Mouse (Mus musculus) gonadal fat pad, adult 2 months (tissue): ENCODE data around the gene Usp2. TPM values are rescaled to one million over a fixed set of nuclear protein-coding genes. Genes with fewer than 3 reads are reported as not detected.
"Not testable (repeated sequence)": the region's sequence is repeated elsewhere in the genome, so short reads cannot be mapped to it uniquely, and the experiment has no call there.

Source experiments
- DNase-seq: peaks from one replicate; pipeline ENCODE4 v3.0.0-alpha.2; 2012; ENCODE audit warnings: low read depth
- polyA plus RNA-seq: library from polyadenylated mRNA; depleted of rRNA; stranded (reverse); fragments of >200 nt; gene quantifications from 2 replicates; pipeline ENCODE4 v1.2.3, GENCODE M21; 2012

Gene Usp2
- polyA plus RNA-seq, 1 experiment: 19.3 TPM

DNA sequence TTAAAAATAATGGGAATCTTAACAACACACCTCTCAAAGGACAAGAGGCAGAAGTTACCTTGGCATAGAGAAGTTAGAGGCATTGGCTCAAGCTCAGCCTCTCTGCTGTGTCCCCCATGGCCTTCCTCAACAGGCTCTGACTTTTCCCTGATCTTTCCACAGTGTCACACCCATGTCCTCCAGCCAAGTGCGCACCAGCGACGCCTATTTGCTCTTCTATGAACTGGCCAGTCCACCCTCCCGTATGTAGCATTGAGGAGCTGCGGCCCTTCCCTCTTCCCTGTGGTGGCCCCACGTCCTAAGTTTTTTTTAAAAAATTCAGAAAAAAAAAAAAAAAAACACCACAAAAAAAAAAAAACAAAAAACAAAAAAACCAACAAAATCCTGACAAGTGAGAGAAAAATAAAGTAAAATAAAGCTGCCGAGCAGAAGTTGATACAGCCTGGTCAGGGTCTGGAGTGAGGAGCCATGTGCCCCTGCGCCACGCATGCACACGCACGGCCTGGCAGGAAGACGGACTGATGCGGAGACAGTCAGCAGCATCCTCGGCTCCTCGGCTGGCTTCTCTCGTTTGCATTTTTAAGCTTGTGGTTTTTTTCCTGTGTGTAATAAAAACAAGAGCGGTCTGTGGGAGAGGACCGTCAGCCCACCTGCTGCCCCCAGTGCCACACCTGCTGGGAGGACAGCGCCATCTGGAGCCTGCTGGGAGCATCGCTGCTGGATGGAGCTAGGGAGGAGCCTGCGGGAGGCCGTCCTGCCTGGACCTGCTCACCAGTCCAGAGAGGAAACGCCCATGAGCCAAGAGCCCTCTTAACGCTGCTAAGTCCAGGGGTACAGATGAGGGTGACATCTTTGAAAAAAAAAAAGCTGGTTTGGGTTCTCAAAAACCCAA, 27.0 kb downstream of the Usp2 start:
- DNase-seq: no peak

DNA sequence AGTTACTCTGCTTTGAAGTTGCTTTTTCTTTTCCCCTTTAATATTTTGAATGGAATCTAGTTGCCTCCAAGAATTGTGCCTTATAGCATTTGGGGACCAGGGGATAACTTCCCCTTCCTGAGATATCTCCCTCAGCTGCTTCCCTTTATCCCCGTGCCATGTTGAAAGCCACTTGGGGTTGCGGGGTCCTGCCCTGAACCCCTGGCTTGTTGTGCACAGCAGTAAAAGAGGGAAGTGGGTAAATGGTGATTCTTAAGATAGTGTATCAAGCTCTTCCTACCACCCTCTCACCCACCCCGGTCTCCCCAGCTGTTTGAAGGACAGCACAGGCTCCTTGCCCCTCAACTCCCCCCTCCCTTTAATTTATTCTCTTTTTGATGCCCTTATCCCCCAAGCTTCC, 27.9 kb downstream of the Usp2 start:
- DNase-seq: no peak

DNA sequence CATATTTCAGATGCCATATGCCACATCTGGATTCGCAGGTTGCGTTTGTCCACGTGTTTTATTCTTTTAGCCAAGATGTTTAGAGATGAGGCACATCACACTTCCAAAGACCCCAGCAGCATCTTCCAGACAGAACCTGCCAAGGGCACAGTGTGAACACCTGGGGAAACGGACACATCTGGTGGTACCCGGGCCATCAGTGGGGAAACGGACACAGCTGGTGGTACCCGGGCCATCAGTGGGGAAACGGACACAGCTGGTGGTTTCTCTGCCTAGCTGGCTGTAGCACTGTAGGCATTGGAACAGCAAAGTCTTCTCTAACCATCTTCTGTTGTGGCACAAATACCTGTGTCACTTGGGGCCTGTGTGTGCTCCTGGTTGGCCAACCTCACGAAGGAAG, 29.0 kb downstream of the Usp2 start:
- DNase-seq: no peak

DNA sequence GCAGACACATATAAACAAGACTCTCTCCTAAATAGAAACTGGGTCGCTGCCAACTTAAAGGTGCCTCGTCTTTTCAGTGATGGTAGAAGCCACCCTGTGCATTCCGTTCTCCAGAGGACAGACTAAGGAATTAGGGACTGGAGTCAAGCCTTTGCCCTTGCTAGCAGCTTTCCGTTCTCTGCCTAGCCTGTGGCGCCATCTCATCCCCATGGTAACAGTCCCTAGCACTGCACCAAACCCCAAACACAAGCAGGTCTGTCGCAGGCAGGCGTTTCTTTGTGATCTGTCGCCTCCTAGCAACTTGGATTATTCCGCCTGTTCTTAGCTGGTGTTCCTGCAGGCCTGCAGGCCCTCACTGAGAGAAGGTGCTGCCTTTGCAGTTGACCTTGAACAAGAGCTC, 29.7 kb downstream of the Usp2 start:
- DNase-seq: no peak

DNA sequence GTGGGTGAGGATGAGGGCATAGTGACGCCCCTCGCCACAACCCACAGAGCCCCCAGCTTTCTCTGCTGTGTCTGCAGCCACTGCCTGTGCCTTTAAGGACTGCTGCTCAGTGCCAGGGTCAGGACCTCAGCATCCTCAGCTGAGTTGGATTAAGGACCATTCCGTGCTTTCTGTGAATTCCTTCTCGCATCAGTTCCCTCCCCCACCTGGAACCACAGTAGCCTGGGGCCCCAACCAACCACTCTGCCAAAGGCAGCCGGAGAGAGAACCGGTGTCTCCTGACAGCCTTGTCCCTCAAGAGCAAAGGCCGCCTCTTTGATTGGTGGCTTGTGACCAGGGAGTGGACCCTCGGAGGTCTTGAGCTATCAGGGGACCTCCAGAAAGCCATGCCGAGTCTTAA, 34.7 kb downstream of the Usp2 start, which contains the start of gene Mfrp:
TSS of gene Mfrp (plus strand) at position 240 of the 400 bp plus-strand sequence.
- DNase-seq: no peak

DNA sequence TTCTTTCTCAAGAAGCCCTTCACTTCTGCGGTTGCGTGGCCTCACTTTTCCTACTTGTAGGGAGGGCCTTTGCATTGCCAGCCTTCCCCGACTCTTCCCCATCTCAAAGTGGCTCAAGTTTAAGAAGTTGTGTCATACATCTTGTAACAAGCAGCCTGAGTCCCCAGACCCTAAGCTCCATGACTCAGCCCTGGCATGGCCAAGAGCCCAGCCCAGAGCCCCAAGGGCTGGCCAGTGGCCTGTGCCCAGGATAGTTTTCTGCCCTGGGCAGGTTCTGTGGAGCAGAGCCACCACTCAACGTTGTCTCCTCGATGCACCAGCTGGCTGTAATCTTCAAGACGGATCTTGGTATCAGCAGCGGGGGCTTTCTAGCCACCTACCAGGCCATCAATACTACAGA, 38.1 kb downstream of the Usp2 start:
- DNase-seq: no peak

DNA sequence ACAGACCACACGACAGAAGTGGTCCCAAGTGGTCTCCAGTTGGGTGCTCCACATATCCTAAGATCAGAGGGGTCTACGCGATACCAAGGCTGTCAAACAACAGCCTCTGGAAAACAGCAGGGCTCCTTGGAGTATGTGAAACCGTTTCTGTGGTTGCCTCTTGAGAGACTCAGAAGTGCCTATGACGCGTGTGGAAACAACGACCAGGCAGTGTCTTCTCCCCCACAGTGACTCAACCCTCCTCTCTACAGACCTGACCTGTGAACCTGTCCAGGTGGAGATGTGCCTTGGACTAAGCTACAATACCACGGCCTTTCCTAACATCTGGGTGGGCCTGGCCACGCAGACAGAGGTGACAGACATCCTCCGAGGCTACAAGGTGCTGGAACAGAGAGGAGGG, 39.0 kb downstream of the Usp2 start:
- no peak for DNase-seq

DNA sequence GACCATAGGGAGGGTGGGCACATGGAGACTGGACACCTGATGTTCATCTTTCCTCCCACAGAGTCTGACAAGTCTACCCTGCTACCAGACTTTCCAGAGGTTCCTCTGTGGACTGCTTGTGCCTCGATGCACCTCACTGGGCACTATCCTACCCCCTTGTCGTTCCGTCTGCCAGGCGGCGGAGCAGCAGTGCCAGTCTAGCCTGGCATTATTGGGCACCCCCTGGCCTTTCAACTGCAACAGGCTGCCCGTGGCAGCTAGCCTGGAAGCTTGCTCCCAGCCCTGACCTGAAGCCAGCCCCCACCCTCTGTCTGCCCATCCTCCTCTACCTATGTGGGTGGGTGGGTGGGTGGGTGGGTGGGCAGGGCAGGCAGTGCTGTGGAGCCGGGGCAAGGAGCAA, 39.4 kb downstream of the Usp2 start:
- no peak for DNase-seq

DNA sequence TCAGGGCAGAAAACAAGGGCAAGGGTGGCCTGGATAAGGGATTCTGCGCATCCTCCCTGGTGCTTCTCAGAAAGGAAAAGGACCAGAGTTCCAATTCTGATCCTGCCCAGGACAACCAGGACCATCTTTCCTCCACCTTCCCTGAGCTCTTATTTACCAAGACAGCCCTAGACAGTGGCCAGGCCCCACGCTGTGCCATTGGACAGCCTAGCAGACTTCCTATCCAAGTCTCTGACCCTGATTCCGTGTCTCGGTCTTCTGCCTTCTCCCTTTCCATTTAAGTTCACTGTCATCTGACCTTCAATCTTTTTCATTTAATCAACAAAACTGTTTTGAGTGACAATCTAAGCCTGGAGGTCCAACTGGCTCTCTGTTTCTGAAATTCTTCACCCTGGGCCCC, 39.8 kb downstream of the Usp2 start:
- DNase-seq: no peak

DNA sequence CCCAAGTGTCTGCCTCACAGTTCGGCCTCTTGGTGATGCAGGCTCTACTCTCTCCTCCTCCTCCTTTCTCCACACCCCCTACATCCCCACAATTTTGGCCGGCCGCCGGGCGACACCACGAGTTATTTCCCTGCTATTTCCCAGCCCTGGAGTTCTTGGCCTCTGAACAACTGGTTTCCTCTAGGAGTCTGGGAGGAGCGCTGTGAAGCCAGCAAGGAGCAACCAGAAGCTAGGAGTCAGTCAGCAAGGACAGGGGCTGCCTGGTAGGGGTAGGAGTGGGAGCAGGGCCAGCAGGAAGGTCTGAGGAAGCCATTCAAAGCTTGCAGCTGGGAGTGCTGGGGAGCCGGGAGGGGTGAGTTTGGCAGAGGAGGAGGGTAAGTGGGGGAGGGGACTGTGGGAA, 40.3 kb downstream of the Usp2 start, which contains the start of gene C1qtnf5:
TSS of gene C1qtnf5 (plus strand) at position 136 of the 400 bp plus-strand sequence.
- DNase-seq: no peak

DNA sequence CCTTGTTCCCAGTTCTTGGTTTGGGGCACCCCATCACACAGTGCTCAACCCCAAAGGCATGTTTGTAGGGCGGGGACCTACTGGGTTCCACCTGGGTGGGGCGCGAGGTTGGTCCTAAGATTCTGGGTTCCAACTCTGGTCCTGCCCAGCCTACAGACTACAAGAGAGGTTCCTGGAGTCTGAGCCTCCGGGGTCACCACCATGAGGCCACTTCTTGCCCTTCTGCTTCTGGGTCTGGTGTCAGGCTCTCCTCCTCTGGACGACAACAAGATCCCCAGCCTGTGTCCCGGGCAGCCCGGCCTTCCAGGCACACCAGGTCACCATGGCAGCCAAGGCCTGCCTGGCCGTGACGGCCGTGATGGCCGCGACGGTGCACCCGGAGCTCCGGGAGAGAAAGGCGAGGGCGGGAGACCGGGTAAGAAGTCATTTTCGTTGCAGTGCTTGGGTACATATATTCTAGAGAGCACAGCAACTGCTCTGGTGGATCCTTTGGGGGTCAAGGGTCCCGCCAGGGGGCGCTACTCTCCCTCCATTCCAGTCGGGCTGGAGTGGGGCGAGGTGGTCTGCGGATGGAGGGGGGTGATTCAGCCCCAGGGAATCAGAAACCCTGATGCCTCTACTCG, 40.8 kb downstream of the Usp2 start:
- DNase-seq: no peak

DNA sequence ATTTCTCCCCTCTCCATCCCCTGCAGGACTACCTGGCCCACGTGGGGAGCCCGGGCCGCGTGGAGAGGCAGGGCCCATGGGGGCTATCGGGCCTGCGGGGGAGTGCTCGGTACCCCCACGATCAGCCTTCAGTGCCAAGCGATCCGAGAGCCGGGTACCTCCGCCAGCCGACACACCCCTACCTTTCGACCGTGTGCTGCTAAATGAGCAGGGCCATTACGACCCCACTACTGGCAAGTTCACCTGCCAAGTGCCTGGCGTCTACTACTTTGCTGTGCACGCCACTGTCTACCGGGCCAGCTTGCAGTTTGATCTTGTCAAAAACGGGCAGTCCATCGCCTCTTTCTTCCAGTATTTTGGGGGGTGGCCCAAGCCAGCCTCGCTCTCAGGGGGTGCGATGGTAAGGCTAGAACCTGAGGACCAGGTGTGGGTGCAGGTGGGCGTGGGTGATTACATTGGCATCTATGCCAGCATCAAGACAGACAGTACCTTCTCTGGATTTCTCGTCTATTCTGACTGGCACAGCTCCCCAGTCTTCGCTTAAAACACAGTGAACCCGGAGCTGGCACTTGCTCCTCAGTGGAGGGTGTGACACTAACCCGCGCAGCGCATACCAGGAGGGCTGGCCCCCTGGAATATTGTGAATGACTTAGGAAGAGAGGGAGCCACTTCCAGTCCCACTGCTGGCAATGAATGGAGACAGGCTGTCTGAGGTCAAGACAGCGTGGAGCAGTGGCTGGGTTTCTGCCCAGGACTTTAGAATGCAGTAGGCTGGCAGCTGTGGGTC, 41.6 kb downstream of the Usp2 start:
- no peak for DNase-seq

DNA sequence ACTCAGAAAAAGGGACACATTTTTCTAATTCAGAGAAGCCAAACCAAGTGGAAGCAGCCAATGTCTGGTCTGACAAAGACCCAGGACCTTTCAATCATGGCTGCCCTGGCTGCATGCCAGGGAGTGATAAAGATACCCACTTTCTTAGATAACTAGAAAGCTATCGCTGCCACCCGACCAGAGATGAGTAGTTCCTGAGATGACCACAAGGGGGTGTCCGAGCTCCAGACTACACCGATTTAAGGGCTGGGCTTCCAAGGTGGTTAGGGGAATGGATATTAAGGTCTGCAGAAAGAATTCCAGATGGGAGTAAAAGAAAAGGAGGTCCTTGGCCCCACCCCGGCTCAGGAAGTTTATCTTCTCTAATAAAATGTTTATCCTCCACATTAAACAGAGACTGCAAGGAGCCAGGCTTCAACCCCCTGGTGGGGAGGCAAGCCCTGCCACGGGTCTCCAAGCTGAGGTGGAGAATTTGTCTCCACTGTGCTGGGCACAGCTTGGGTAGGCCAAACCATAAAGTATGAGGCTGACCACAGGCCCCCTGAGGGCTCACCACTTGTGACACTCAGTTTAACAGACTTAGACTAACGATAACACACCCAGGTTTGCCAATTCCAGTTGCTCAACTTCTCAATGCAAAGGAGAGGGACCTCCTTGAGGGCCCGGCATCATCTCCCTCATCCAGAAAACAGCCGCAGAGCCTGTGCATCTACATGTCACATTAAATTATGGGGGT, 42.7 kb downstream of the Usp2 start:
- no peak for DNase-seq

DNA sequence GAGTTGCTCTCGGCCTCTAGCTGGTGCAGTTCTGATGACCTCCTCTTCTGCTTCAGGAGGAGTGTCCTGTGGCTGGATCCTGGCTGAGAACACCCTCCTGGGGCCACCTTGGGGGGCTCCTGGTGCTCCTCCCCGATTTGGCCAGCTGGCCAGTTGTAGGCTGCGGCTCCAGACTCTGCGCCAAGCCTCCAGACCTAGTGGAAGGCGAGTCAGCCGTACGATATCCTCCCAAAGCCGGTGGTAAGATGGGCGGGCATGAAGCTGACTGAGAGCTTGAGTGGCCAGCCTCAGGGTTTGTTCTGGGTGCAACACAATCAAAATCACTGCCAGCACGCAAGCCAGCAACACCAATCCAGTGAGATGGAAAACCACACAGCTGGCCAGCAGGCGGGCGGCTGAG, 45.1 kb downstream of the Usp2 start:
- not testable (repeated sequence) for DNase-seq

DNA sequence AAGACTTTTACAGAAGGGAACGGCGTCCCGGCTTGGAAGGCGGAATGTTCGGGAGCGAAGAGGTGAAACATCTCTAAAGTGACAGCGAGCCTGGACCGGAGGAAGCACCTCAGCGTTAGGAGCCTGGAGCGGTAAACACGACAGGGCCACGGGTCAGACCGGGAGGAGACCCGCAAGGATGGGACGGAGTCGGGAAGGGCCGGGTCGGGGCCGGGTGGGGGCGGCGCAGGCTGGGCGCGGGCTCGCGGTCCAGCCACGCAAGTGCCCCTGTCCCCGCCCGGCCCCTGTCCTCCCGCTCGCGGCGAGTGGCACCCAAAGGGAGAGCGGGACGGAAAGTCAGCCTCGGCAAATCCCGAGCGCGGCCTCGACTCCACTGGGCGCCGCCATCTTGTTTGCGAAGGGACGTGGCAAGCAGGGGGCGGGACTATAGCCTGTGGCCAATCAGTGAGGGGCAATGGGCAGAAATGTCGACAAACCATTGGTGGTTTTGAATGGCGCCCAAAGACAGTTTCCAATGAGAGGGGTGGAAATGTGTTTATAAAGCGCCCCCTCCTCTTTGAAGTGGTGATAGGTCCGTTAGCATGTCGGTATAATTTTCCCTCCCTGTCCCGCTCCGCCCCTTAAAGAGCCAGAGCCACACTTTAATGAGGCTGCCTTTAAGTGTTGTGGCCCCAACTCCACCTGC, 46.4 kb downstream of the Usp2 start, which contains the start of the genes Gm49380 and Rnf26:
TSS of gene Gm49380 (minus strand) at position 396 of the 685 bp plus-strand sequence.
TSS of gene Rnf26 (minus strand) at position 413 of the 685 bp plus-strand sequence.
- DNase-seq: peak; percentile 90

DNA sequence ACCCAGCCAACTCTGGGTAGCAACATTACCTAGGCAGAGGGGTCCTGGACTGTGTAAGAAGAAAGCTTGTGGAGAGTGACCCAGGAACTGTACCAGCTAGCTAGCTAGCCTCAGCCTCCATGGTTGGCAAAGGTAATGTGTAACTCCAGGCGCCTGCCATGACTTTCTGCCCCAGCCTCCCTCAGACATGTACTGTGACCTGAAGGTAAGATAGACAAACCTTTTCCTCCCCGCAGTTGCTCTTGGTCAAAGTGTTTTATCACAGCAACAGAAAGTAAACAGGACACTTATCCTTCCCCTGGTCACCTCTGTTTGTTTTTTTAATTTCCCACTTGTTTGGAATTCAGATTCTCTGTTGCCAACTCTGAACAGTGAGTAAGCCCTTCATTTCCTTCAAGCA, 47.6 kb downstream of the Usp2 start:
- DNase-seq: no peak

DNA sequence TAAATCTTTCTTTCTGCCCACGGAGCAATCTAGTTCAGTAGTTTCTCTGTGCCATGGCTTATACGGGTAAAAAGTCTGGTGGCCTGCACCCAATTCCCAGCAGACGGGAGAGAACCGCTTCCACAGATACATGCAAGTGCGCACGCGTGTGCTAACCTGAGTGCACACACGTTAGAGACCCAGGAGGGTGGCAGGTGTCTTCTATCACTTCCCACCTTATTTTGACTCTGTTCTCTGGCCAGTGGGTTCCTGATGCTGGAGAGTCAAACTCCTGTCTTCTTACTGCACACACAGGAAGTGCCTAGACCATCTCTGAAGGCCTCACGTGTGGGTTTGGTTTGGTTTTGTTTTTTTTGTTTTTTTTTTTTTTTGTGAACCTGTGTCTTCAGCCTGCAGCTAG, 48.8 kb downstream of the Usp2 start:
- no peak for DNase-seq

DNA sequence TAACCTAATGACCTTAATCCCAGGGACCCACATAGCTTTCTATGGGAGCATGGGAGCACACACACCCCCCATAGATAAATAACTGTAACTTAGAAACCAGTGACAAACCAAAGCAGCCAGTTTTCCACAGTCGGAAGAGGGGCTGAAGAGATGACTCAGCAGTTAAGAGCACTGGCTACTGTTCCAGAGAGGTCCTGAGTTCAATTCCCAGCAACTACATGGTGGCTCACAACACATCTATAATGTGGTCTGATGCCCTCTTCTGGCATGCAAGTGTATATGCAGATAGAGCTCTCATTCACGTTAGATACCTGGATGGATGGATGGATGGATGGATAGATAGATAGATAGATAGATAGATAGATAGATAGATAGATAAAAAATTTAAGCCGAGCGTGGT, 49.4 kb downstream of the Usp2 start:
- no peak for DNase-seq

DNA sequence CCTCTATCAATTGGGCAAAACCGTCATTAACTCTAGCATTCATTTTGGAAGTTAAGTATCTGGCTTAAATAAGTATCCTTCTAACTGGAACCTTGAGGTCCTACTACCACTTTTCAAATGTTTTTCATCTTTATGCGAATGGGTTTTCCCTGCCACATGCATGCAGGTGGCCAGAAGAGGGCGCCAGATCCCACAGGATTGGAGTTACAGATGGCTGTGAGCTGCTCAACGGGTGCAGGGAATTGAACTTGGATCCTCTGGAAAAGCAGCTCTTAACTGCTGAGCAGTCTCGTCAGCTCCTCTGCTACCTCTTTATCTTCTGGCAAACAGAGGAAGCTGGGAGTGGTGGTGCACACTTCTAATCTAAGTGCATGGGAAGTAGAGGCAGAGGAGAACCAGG, 52.2 kb downstream of the Usp2 start:
- DNase-seq: no peak

DNA sequence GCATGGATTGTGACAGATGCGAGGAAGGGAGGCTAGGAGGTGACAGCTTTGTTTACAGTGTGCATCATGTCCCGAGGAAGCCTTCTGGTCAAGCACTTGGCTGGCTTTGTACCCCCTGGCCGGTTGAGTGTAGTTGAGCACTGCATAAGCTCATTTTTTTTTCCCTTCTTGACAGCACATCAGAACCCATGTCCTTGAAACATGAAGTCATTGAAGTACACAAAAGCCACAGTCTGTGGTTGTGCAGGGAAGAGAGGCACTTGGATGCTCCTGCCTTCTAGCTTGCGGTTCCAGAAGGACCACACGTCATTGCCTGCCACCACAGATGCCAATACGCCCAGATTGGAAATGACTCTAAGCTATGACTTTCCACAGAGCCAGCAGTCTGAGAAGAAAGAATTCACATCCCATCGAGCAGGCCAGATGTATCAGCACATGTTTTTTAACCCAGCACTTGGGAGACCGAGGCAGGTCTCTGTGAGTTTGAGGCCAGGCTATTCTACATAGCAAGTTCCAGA, 53.2 kb downstream of the Usp2 start:
- DNase-seq: no peak

DNA sequence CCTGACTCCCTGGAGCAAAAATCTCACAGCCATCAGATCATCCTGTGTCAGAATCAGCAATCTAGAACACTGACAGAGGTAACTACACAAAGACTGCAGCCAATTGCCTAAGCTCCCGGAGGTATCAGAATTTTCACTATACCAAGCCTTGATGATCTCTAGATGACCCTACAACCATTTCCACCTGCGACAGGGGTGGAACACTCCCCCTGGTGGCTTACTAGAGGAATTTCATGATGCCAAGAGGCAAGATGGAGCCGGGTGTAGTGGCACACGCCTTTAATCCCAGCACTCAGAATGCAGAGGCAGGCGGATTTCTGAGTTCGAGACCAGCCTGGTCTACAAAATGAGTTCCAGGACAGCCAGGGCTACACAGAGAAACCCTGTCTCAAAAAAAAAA, 57.5 kb downstream of the Usp2 start:
- DNase-seq: no peak
